Mouse (Mus musculus) forebrain, embryonic 15.5 days (tissue): ENCODE data around the gene Map3k20. TPM values are rescaled to one million over a fixed set of nuclear protein-coding genes. Genes with fewer than 3 reads are reported as not detected.

Experiments used
- ATAC-seq: fragments of 200-750 bp; cut with Nextera tagmentation; replicated peaks from 2 replicates; pipeline ENCODE4 v1.8.0; 2017; ENCODE audit warnings: mild to moderate bottlenecking, moderate TSS enrichment, moderate library complexity
- H3K27ac ChIP-seq: fragments of 300-500 bp; sonication (generic); replicated peaks from 2 replicates; pipeline ENCODE4 v1.5.1; 2015; ENCODE audit warnings: mild to moderate bottlenecking, inconsistent platforms
- H3K27me3 ChIP-seq: fragments of 300-500 bp; sonication (generic); 2 replicates; pipeline ENCODE4 v1.6.1; 2015; ENCODE audit warnings: inconsistent platforms
- H3K36me3 ChIP-seq: fragments of 300-500 bp; sonication (generic); 2 replicates; pipeline ENCODE4 v1.6.1; 2015; ENCODE audit warnings: mild to moderate bottlenecking, inconsistent platforms
- H3K4me1 ChIP-seq: fragments of 300-500 bp; sonication (generic); 2 replicates; pipeline ENCODE4 v1.6.1; 2015; ENCODE audit warnings: inconsistent platforms
- H3K4me2 ChIP-seq: fragments of 300-500 bp; sonication (generic); replicated peaks from 2 replicates; pipeline ENCODE4 v1.6.1; 2015; ENCODE audit warnings: mild to moderate bottlenecking, inconsistent platforms
- H3K4me3 ChIP-seq: fragments of 300-500 bp; sonication (generic); 2 replicates; pipeline ENCODE4 v1.5.1; 2015; ENCODE audit warnings: mild to moderate bottlenecking, inconsistent platforms
- H3K9ac ChIP-seq: fragments of 300-500 bp; sonication (generic); replicated peaks from 2 replicates; pipeline ENCODE4 v1.6.1; 2015; ENCODE audit warnings: mild to moderate bottlenecking, inconsistent platforms
- H3K9me3 ChIP-seq: fragments of 300-500 bp; sonication (generic); 2 replicates; pipeline ENCODE4 v1.6.1; 2016; ENCODE audit warnings: inconsistent platforms
- WGBS: fragments of 180-500 bp; shearing (Covaris S2); methylation state at CpG from one replicate; pipeline ENCODE4 v1.1.7; 2015; ENCODE audit warnings: mixed read lengths; 5-methylcytosine and 5-hydroxymethylcytosine counted together
- polyA plus RNA-seq: library from polyadenylated mRNA; unstranded; fragments of >200 nt; fragmentation: Nextera tagmentation; extraction: Ambion mirVana; gene quantifications from 2 replicates; pipeline ENCODE4 v1.2.1, GENCODE M21; 2015

Gene Map3k20
- polyA plus RNA-seq, 1 experiment from 2014 or later = 3.9 TPM

DNA sequence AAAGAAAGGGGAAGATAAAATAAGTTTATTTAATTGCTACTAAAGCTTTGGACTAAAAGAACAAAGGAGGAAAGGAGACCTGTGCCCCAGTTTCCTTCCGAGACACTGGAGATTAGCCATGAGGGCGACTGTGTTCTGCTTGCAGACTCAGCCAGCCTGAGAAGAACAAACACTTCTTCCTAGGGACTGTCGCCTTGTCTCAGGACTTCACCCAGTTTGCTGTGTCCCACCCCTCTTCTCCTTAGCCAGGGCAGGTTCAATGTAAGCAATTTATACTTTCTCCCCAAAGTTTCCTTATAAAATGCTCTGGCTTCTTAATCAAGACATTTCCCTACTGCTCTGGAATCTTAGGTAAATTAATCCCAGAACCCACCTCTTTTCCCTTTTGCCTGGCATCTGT is 168.1 kb downstream of the Map3k20 start:
- no peak overlapping the region for H3K4me2 ChIP-seq
- H3K9ac ChIP-seq = no peak overlapping the region
- H3K4me1 ChIP-seq = peaks cover 5% of the 10 kb centered on the region; the same call in 1 of the 2 replicates
- H3K9me3 ChIP-seq = no peaks in the 10 kb centered on the region
- H3K36me3 ChIP-seq = no peaks in the 10 kb centered on the region
- no peak for ATAC-seq
- no peaks in the 10 kb centered on the region for H3K27me3 ChIP-seq
- no peak overlapping the region for H3K27ac ChIP-seq
- WGBS = 53% methylated on average over 3 of the region's 3 CpGs
- no peak overlapping the region for H3K4me3 ChIP-seq

DNA sequence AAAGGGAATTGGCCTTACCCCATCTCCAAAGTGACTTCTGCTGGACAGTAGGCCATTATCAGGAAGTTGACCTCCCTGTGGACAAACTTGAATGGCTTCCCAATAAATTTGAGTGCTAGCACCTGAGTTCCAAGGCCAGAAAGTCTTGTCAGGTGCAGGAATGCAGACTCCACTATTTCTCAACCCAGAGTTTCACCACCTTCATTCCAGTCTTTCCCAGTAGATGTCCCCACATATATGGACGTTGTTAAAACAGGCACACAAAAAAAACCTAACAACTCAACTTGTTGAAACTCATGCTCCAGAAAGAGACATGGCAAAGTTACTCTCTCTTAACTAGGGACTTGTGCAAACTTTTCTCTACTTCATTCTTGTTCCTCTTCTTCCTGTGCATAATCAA is 170.8 kb downstream of the Map3k20 start:
- no peak overlapping the region for H3K9ac ChIP-seq
- ATAC-seq = no peak
- peaks cover 5% of the 10 kb centered on the region; the same call in 1 of the 2 replicates for H3K4me1 ChIP-seq
- no peak overlapping the region for H3K4me2 ChIP-seq
- no peaks in the 10 kb centered on the region for H3K9me3 ChIP-seq
- 67% methylated on average over 1 of the region's 1 CpGs for WGBS
- no peaks in the 10 kb centered on the region for H3K36me3 ChIP-seq
- no peak overlapping the region for H3K4me3 ChIP-seq
- H3K27ac ChIP-seq = no peak overlapping the region
- no peaks in the 10 kb centered on the region for H3K27me3 ChIP-seq

DNA sequence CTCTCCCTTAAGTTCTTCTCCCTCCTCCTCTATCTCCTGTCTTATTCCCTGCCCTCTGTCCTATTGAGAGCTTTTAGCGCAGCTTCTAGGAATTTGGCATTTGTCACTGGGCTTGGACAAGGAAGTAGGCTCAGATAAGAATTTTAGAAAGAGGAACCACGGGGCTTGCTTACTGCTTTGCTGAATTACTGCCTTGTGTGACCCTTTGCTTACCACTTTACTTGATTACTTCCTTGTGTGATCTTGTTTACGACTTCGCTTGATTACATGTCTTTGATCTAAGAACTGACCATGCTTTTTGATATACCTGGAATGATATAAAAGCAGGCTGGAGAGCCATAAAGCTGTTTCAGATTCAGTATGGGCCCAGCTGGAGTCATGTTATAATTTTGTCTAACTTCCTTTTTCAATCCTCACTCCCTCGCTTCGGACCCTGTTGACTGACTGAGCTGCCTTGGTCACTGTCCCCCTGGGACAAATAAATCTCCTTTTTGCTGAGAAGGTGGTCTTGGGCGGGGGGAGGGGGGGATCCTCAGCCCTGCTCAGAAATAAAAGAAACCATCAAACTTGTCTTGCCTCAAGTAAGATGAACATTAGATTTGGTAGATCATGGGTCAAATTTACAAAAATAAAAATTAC is 179.1 kb downstream of the Map3k20 start:
- 76% methylated on average over 7 of the region's 7 CpGs for WGBS

DNA sequence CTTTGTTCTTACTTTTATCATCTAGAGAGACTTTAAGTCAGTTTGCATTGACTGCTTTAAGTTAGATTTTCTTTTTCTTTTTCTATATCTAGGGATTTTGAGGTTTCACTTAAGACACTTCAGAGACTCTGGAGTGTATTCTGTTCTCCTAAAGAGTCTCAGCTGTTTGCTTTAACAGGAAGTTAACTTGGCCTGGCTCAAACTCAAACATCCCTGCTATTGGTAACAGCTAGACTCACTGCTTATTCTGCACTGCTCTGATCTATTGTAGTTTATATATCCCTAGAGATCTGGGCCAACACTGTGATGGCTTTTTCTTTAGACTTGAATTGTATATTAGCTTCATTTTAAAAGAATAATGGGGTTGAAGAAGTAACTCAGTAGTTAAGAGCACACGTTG is 182.2 kb downstream of the Map3k20 start:
- Histone ChIP-seq H3K4me2 (no peak overlapping the region), H3K36me3 (no peaks in the 10 kb centered on the region), H3K27ac (no peak overlapping the region), H3K9me3 (no peaks in the 10 kb centered on the region), H3K27me3 (no peaks in the 10 kb centered on the region), H3K4me1 (no peaks in the 10 kb centered on the region), H3K4me3 (no peak overlapping the region), H3K9ac (no peak overlapping the region)
- 84% methylated on average over 1 of the region's 1 CpGs for WGBS
- ATAC-seq = no peak

More for the DNA sequence above, 179.1 kb downstream of the Map3k20 start:
- Histone ChIP-seq H3K27ac (no peak overlapping the region), H3K4me2 (no peak overlapping the region), H3K4me1 (no peaks in the 10 kb centered on the region), H3K9me3 (no peaks in the 10 kb centered on the region), H3K9ac (no peak overlapping the region), H3K4me3 (no peak overlapping the region), H3K36me3 (no peaks in the 10 kb centered on the region), H3K27me3 (no peaks in the 10 kb centered on the region)
- ATAC-seq = no peak

DNA sequence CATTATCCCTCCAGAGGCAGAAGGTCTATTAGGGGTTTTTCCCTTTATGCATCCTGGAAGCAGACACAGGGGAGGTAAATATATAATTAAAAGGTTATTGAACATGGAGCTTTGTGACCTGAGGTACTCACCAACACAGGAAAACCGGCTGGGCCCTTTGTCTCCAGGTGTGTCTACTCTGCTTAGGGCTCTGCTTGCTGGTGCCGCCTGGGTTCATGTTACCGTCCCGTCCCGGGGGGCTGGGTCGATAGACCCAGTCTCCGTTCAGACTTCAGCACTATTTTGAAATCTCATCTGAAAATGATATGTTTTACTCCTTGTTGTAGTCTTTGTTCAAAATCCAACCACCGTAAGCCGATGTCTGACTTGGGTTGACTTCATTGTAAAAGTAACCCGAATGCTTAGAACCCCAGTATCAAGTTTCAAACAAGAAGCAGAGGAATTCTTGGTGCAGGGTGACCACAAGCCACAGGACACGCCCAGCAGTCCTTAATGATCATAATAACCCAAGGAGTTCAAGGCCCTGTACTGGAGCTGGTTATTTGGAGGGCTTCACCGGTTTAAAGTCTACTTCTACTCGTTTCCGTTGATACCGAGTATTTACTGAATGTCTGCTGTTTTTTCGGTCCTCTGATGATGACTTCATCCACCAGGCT is 186.1 kb downstream of the Map3k20 start:
- H3K4me2 ChIP-seq = no peak overlapping the region
- H3K9ac ChIP-seq = no peak overlapping the region
- no peak overlapping the region for H3K4me3 ChIP-seq
- H3K4me1 ChIP-seq = peaks cover 9% of the 10 kb centered on the region
- 85% methylated on average over 16 of the region's 16 CpGs for WGBS
- no peak overlapping the region for H3K27ac ChIP-seq
- H3K9me3 ChIP-seq = no peaks in the 10 kb centered on the region
- no peaks in the 10 kb centered on the region for H3K27me3 ChIP-seq
- no peaks in the 10 kb centered on the region for H3K36me3 ChIP-seq
- no peak for ATAC-seq

DNA sequence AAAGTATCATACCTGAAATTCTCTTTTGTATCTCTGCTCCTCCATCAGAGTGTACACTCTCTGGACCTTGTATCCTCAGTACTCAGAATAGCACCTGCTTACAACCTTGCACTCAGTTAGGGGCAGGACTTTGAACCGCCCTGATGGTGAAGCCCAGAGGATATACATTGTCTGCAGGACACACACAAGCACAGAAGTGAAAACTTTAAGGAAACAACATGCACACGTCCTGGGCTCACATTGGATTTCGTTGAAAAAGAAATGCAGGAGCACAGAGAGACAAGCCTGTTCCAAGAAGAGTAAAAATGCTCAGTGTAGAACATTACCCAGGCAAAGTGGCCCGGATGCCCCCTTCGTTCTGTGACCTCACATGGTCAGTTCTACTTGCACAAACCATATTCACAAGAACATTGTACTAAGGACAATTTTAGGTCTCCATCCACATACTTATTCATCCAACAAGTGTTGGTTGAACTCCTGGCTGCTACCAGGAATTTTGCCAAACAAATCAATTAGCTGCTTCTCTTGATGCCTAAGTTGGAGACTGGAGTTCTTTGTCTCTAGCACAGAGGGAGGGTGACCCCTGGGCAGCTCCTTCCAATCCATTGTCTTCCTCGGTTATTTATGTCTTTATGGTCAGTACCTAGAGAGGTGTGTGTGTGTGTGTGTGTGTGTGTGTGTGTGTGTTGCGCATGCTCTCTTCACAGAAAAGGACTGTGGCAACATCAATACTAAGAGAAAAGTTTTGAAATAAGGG is 189.3 kb downstream of the Map3k20 start:
- H3K4me1 ChIP-seq = peaks cover 35% of the 10 kb centered on the region
- H3K9ac ChIP-seq = no peak overlapping the region
- no peaks in the 10 kb centered on the region for H3K36me3 ChIP-seq
- H3K4me3 ChIP-seq = no peak overlapping the region
- H3K9me3 ChIP-seq = no peaks in the 10 kb centered on the region
- H3K4me2 ChIP-seq = no peak overlapping the region
- 23% methylated on average over 7 of the region's 7 CpGs for WGBS
- H3K27me3 ChIP-seq = no peaks in the 10 kb centered on the region
- H3K27ac ChIP-seq = no peak overlapping the region
- ATAC-seq = no peak

DNA sequence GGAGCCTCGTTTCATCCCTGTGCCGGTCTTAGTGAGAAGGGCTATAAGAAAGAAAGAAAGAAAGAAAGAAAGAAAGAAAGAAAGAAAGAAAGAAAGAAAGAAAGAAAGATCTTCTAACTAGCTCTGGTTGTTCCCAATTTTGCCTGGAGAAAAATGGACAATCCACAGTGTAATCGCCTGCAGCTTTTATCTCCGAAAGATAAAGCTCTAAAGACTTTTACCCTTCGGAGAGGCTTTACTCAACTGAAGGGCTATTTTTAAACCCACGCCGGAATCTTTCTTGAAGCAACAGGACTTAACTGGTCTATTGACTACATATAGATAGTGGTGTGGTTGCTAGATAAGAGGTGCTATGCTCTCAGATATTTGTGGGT is 190.0 kb downstream of the Map3k20 start:
- peak overlapping the region; percentile 87; the same call in 1 of the 2 replicates for H3K27ac ChIP-seq
- 2% methylated on average over 7 of the region's 7 CpGs for WGBS
- H3K9me3 ChIP-seq = no peaks in the 10 kb centered on the region
- H3K4me1 ChIP-seq = peaks cover 42% of the 10 kb centered on the region
- no peak for ATAC-seq
- H3K4me2 ChIP-seq = peak overlapping the region; percentile 82
- H3K9ac ChIP-seq = peak overlapping the region; percentile 59
- no peaks in the 10 kb centered on the region for H3K27me3 ChIP-seq
- H3K4me3 ChIP-seq = peak overlapping the region; percentile 87
- no peaks in the 10 kb centered on the region for H3K36me3 ChIP-seq

DNA sequence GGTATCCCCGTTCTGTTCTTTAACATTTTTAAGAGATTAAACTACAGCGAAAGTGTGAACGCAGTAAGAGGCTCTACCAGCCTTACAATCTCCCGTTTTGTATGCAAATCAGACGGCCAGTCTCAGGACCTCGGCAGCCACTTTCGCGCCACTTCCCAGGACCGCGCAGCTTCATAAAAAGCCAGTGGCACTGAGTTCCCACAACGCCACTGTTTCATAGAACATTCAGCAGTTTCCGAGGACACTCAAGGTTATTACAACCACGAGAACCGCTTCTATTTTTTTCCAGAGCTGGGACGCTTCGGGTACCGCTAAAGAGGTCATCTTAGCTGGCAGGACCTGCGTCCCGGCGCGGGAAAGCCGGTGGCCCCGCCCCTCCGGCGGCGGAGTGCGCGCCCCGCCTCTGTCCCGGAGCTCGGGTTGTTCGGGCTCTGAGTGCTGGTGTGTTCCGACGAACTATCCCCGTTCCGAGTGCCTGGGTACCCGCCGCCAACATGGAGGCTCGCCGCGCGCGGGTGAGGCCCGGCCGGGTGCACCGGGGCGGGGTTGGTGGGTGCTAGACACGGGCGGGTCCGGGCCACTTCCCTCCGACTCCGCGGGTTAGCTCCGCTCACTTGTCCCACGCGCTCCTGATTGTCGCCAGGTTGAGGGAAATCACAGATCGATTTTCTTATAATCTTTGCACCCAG is 190.5 kb downstream of the Map3k20 start, which contains the start of gene Cdca7:
TSS of gene Cdca7 (plus strand) at position 363 of the 689 bp plus-strand sequence.
- peak within 1 kb of the TSS; percentile 87 for H3K27ac ChIP-seq
- ATAC-seq = peak; percentile 81
- no peaks in the 10 kb centered on the region for H3K27me3 ChIP-seq
- H3K36me3 ChIP-seq = no peaks in the 10 kb centered on the region
- H3K4me2 ChIP-seq = peak within 1 kb of the TSS; percentile 82
- H3K9ac ChIP-seq = peak within 1 kb of the TSS; percentile 59
- H3K9me3 ChIP-seq = no peaks in the 10 kb centered on the region
- peaks cover 47% of the 10 kb centered on the region for H3K4me1 ChIP-seq
- H3K4me3 ChIP-seq = peak within 1 kb of the TSS; percentile 87
- WGBS = under 1% methylated on average over 58 of the region's 58 CpGs

DNA sequence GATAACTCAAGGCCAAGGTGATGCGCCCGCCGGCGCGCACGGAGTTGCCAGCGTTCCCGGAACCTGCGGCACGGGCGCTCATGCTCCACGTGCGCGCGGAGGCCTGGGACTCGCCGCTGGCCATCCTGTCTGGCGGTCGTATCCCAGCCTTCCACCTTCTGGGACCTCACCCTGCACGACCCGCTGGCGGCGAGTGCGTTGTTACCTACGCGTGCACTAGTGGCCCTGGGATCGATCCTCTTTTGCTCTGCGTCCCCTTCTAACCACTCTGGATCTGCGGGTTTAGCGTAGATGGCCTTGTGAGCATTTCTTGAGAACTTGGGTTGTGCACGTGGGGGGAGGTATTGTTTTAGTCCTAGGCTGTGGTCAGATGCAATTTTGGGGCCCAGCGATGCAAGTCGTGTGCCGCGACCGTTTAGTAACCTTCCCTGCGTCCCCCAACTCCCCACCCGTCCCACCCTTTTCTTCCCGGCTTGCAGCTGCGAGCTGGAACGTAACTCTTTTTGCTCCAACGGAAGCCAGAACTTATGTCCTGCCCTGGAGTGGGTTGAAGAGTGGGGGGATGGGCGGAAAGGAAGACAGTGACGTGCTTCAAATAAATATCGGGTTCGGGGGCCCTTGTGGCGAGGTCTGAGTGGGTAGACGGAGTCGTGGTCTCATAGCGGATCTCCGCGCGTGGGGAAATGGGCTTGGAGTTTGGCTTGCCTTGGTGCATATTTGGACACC is 191.2 kb downstream of the Map3k20 start:
- H3K9ac ChIP-seq = peak overlapping the region; percentile 59
- H3K4me2 ChIP-seq = peak overlapping the region; percentile 82
- H3K36me3 ChIP-seq = no peaks in the 10 kb centered on the region
- no peaks in the 10 kb centered on the region for H3K9me3 ChIP-seq
- peak overlapping the region; percentile 87 for H3K27ac ChIP-seq
- ATAC-seq = peak; percentile 63
- peaks cover 48% of the 10 kb centered on the region for H3K4me1 ChIP-seq
- H3K4me3 ChIP-seq = peak overlapping the region; percentile 87
- no peaks in the 10 kb centered on the region for H3K27me3 ChIP-seq
- WGBS = under 1% methylated on average over 53 of the region's 53 CpGs

DNA sequence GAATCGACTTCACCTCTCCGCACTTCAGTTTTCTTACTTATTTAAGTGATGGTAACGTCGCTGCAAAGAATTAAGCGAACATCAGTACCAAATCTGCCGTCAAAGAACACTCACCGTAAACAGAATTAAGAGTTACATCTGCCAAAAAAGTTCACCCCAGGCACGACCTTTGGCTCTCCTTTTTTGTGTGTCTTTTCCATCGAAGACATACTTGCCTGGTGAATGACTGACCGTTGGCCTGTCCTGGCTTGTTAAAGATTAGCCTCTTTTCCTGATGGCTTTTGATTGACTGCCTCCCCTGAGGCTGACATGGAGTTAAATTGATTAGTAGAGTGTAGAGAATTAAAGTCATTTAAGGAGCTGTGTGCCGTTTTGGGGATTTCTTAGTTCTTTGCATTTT is 191.8 kb downstream of the Map3k20 start:
- Histone ChIP-seq H3K9me3 (no peaks in the 10 kb centered on the region), H3K9ac (peak overlapping the region; percentile 59), H3K4me2 (peak overlapping the region; percentile 82), H3K36me3 (peaks cover 4% of the 10 kb centered on the region; the same call in 1 of the 2 replicates), H3K27me3 (no peaks in the 10 kb centered on the region), H3K4me3 (peak overlapping the region; percentile 87), H3K27ac (peak overlapping the region; percentile 87), H3K4me1 (peaks cover 48% of the 10 kb centered on the region)
- ATAC-seq = no peak
- WGBS = 2% methylated on average over 11 of the region's 11 CpGs

DNA sequence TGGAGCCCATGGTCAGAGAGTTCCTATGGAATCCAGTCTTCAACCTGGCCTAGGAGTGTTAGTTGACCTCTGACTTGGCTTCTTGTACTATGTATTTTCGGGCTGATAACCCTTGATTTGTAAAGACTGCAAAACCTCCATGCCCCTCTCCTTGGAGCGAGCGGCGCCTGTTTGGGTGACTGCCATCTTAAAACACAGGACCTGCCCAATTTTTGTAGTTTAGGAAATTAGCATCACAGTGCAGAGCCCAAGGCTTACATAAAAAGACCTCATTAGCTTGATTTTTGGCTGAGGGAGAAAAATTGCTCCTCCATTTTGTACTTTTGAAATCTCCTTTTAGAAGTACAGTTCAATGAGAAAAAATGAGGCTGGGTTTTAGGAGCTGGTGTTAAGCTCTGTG is 192.7 kb downstream of the Map3k20 start:
- peaks cover 8% of the 10 kb centered on the region for H3K36me3 ChIP-seq
- peak overlapping the region; percentile 87 for H3K4me3 ChIP-seq
- WGBS = 17% methylated on average over 4 of the region's 4 CpGs
- ATAC-seq = peak; percentile 40
- peak overlapping the region; percentile 82 for H3K4me2 ChIP-seq
- H3K4me1 ChIP-seq = peaks cover 48% of the 10 kb centered on the region
- no peaks in the 10 kb centered on the region for H3K27me3 ChIP-seq
- H3K9ac ChIP-seq = peak overlapping the region; percentile 59
- peak overlapping the region; percentile 87 for H3K27ac ChIP-seq
- H3K9me3 ChIP-seq = no peaks in the 10 kb centered on the region
